Mouse (Mus musculus) lung, embryonic 14.5 days (tissue): ENCODE measurements around the gene Dock9. TPM values are rescaled to one million over a fixed set of nuclear protein-coding genes. Genes with fewer than 3 reads are reported as not detected.

Experiments used
- ATAC-seq: fragments of 200-750 bp; cut with Nextera tagmentation; 2 replicates; pipeline ENCODE4 v1.8.0; 2017; ENCODE audit warnings: mild to moderate bottlenecking, moderate TSS enrichment, moderate library complexity; ENCODE audit not compliant: insufficient read depth
- DNase-seq: peaks from one replicate; pipeline ENCODE4 v3.0.0-alpha.2; 2015
- H3K27ac ChIP-seq: fragments of 300-500 bp; sonication (generic); 2 replicates; pipeline ENCODE4 v1.5.1; 2014; ENCODE audit warnings: low read depth, mild to moderate bottlenecking, moderate library complexity
- H3K27me3 ChIP-seq: fragments of 300-500 bp; sonication (generic); 2 replicates; pipeline ENCODE4 v1.6.1; 2014; ENCODE audit warnings: low read length, control low read depth; ENCODE audit not compliant: insufficient read depth
- H3K36me3 ChIP-seq: fragments of 300-500 bp; sonication (generic); 2 replicates; pipeline ENCODE4 v1.6.1; 2014; ENCODE audit warnings: control low read depth; ENCODE audit not compliant: insufficient read depth
- H3K4me1 ChIP-seq: fragments of 300-500 bp; sonication (generic); 2 replicates; pipeline ENCODE4 v1.6.1; 2014; ENCODE audit warnings: antibody characterized with exemption, control low read depth; ENCODE audit not compliant: insufficient read depth
- H3K4me2 ChIP-seq: fragments of 300-500 bp; sonication (generic); 2 replicates; pipeline ENCODE4 v1.6.1; 2014; ENCODE audit warnings: mild to moderate bottlenecking
- H3K4me3 ChIP-seq: fragments of 300-500 bp; sonication (generic); 2 replicates; pipeline ENCODE4 v1.5.1; 2014; ENCODE audit warnings: low read depth, low read length
- H3K9ac ChIP-seq: fragments of 300-500 bp; sonication (generic); 2 replicates; pipeline ENCODE4 v1.6.1; 2014
- H3K9me3 ChIP-seq: fragments of 300-500 bp; sonication (generic); 2 replicates; pipeline ENCODE4 v1.6.1; 2016; ENCODE audit warnings: low read depth, low read length, control low read depth
- CTCF ChIP-seq: IDR thresholded peaks from 2 replicates; pipeline ENCODE4 v1.5.1; 2016; ENCODE audit warnings: antibody characterized with exemption, low read depth
- WGBS: fragments of 180-500 bp; shearing (Covaris S2); extraction: QIAGEN DNeasy Blood & Tissue Kit; methylation state at CpG from one replicate; pipeline ENCODE4 v1.1.7; 2014; 5-methylcytosine and 5-hydroxymethylcytosine counted together
- polyA plus RNA-seq: library from polyadenylated mRNA; unstranded; fragments of >200 nt; fragmentation: Nextera tagmentation; extraction: Ambion mirVana; gene quantifications from 2 replicates; pipeline ENCODE4 v1.2.1, GENCODE M21; 2014

The Dock9 gene
- polyA plus RNA-seq, 1 experiment from 2014 or later: 14.6 TPM

GRCm38 (mm10) chr14:121825521-121826445, 28.1 kb upstream of the Dock9 start:
- H3K4me1 ChIP-seq: 0 out of 2 replicates have a peak, but pooled peaks cover 6% of the 10 kb centered on the region
- peak overlapping the region; percentile 25; the same call in 1 of the 2 replicates for H3K27ac ChIP-seq
- no peak overlapping the region for H3K4me2 ChIP-seq
- no peaks in the 10 kb centered on the region for H3K36me3 ChIP-seq
- DNase-seq: peak; percentile 5
- H3K9ac ChIP-seq: no peak overlapping the region
- H3K9me3 ChIP-seq: no peaks in the 10 kb centered on the region
- TF ChIP-seq CTCF: no peak
- ATAC-seq: no peak
- WGBS: 61% methylated on average over 10 of the region's 10 CpGs
- no peaks in the 10 kb centered on the region for H3K27me3 ChIP-seq
- H3K4me3 ChIP-seq: no peak overlapping the region

DNA sequence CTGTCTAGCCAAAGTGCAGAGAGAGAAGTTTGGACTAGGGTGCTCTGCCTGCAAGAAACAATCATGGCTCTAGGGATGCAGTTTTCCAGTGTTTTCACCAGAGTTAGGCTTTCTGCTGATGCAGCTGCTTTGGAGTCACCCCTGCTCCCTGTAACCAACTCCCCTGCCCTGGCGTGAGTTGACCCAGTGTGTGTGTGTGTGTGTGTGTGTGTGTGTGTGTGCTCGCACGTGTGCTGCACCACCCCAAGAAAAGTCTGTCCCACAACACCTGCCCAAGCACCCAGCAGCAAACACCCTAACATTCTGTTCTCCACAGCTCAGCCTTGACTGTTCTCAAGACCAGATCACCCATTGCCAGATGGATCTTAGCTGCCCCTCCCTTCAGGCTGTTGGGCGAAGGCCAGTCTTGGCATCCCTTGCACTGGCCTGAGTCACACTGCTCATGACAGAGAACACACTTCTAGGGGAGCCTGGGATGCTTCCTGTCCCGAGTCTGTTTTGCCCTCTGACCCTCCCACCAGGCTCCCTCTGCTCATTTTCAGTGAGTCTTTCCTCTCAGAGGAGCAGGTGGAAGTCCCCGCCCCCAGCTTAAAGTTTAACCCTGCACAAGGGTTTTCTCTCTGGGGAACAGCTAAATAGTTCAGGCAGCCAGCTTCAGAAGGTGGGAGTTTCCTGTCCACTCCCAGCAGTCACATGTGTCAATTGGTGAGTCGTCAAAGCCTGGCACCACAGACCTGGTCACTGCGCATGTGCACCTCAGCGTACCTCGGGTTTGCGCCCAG, 26.9 kb upstream of the Dock9 start:
- Histone ChIP-seq H3K4me2 (no peak overlapping the region), H3K27me3 (no peaks in the 10 kb centered on the region), H3K36me3 (no peaks in the 10 kb centered on the region), H3K9me3 (no peaks in the 10 kb centered on the region), H3K4me3 (no peak overlapping the region), H3K27ac (0 out of 2 replicates have a peak overlapping the region, but pooled peaks have one; percentile 25), H3K4me1 (0 out of 2 replicates have a peak, but pooled peaks cover 6% of the 10 kb centered on the region), H3K9ac (no peak overlapping the region)
- WGBS: 65% methylated on average over 11 of the region's 11 CpGs
- no peak for TF ChIP-seq CTCF
- ATAC-seq: peak; percentile 70
- DNase-seq: peak; percentile 54

- TF ChIP-seq CTCF: no peak
Observed at GRCm38 (mm10) chr14:121822997-121823396, 25.4 kb upstream of the Dock9 start.

DNA sequence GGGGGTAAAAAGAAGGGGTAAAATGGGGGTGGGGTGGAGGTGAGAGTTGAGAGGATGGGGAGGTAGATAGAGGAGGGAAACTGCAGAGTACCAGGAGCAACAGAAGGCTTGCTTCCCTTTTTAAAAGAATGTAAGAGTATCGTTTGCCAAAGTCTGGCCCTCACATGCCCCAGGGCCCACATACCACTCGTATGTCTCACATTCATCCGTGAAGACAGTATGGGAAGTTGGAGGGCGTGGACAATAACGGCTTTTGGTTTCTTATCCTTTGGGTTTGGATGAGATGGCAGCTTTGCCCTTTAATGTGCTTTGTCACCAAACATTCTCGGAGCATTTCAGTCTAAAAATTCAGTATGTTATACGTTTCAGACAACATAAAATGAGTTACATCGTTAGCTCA, 24.9 kb upstream of the Dock9 start:
- H3K27me3 ChIP-seq: no peaks in the 10 kb centered on the region
- no peak for TF ChIP-seq CTCF
- no peak overlapping the region for H3K4me3 ChIP-seq
- H3K4me2 ChIP-seq: no peak overlapping the region
- H3K36me3 ChIP-seq: no peaks in the 10 kb centered on the region
- no peaks in the 10 kb centered on the region for H3K9me3 ChIP-seq
- H3K4me1 ChIP-seq: 0 out of 2 replicates have a peak, but pooled peaks cover 6% of the 10 kb centered on the region
- no peak for DNase-seq
- no peak overlapping the region for H3K9ac ChIP-seq
- H3K27ac ChIP-seq: no peak overlapping the region
- ATAC-seq: no peak
- 75% methylated on average over 8 of the region's 8 CpGs for WGBS

More at GRCm38 (mm10) chr14:121822997-121823396, 25.4 kb upstream of the Dock9 start:
- ATAC-seq (no peak), DNase-seq (no peak)
- Histone ChIP-seq H3K4me3 (no peak overlapping the region), H3K4me1 (0 out of 2 replicates have a peak, but pooled peaks cover 6% of the 10 kb centered on the region), H3K36me3 (no peaks in the 10 kb centered on the region), H3K9me3 (no peaks in the 10 kb centered on the region), H3K27ac (no peak overlapping the region), H3K4me2 (no peak overlapping the region), H3K9ac (no peak overlapping the region), H3K27me3 (no peaks in the 10 kb centered on the region)
- WGBS: 62% methylated on average over 3 of the region's 3 CpGs

DNA sequence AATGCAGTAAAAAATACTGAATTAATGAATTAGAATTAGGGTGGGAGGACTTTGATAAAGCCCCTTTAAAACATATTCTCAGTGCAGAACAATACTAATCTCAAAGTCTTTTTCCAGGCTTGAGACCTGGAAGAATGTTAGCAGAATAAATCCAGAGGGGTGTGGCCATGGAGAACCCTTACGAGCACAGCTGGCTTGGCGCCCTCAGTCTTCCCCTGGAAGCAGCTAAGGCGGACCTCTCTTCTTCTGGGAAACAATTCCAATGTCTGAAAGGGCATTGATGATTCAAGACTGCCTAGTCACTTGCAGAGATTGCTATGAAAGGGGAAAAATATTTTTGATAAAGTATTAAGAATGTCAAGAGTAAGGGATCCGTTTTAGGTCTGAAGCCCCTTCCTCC, 9.2 kb upstream of the Dock9 start:
- Histone ChIP-seq H3K9ac (no peak overlapping the region), H3K4me3 (no peak overlapping the region), H3K27me3 (no peaks in the 10 kb centered on the region), H3K4me2 (no peak overlapping the region), H3K4me1 (no peaks in the 10 kb centered on the region), H3K9me3 (no peaks in the 10 kb centered on the region), H3K36me3 (no peaks in the 10 kb centered on the region), H3K27ac (no peak overlapping the region)
- no peak for DNase-seq
- ATAC-seq: no peak
- no peak for TF ChIP-seq CTCF
- WGBS: 56% methylated on average over 4 of the region's 4 CpGs

DNA sequence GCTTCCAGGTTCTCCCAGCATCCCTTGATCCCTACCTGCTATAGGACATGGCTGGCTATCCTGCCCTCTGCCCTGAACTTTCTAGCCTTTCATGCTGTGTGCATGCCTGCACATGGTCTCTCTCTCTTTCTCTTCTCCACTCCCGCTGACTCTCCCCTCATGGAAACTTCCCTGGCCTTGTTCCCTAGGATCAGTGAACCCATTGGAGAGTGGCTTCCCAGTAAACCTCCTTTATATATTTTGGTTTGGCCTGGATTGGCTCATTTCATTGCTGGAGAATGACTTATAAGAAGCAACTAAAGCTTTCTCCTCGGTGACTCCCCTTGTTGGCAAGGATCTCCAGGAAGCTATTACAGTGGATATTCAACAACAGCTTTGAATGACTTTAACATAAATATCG, 8.7 kb upstream of the Dock9 start:
- WGBS: 56% methylated on average over 3 of the region's 3 CpGs
- Histone ChIP-seq H3K36me3 (no peaks in the 10 kb centered on the region), H3K9ac (no peak overlapping the region), H3K4me3 (no peak overlapping the region), H3K9me3 (no peaks in the 10 kb centered on the region), H3K27ac (no peak overlapping the region), H3K4me1 (no peaks in the 10 kb centered on the region), H3K27me3 (no peaks in the 10 kb centered on the region), H3K4me2 (no peak overlapping the region)
- TF ChIP-seq CTCF: no peak
- DNase-seq: no peak
- ATAC-seq: no peak

- no peak for ATAC-seq
- no peak overlapping the region for H3K27ac ChIP-seq
- H3K4me2 ChIP-seq: no peak overlapping the region
- DNase-seq: peak; percentile 59
- no peaks in the 10 kb centered on the region for H3K27me3 ChIP-seq
- no peak overlapping the region for H3K9ac ChIP-seq
- no peak overlapping the region for H3K4me3 ChIP-seq
- H3K9me3 ChIP-seq: no peaks in the 10 kb centered on the region
- TF ChIP-seq CTCF: peak; percentile 68
- no peaks in the 10 kb centered on the region for H3K36me3 ChIP-seq
- 81% methylated on average over 4 of the region's 4 CpGs for WGBS
- no peaks in the 10 kb centered on the region for H3K4me1 ChIP-seq
Observed at GRCm38 (mm10) chr14:121804461-121804860, 6.8 kb upstream of the Dock9 start.
